ENCODE assay signal across 14 mouse cellular contexts in the genomic region with DNA sequence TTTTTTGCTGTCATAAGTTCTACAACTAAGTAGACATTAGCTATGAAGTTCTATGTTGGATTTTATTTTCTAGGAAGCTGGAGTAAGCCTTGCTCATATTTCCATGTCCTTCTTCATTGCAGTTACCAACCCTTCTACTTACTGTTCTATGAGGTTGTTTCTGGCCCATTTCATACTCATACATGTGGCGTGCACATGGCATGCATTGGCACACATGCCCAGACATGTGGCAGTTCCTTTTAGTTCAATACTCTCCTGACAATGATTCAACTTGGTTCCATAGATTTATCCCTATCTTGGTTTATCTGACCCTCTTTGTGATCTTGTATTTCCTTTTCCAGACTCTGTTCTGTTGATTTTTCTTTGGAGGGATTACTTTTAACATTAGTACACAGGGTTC.
"Had no signal": no experiment of that assay in that cellular context is flagged by ENCODE, and none has a peak within 500 bp of the region (broad histone marks: within the 10 kb centered on the region; RNA-seq: fewer than 3 reads in every experiment).

No protein-coding gene starts in this region.

- H3K36me3 ChIP-seq: intestine, embryonic 15.5 days; liver, embryonic 15.5 days; midbrain, embryonic 13.5 days; neural tube, embryonic 12.5 days had no signal

- H3K4me2 ChIP-seq: intestine, embryonic 15.5 days; liver, embryonic 11.5 days; liver, embryonic 15.5 days; midbrain, embryonic 13.5 days; neural tube, embryonic 12.5 days had no signal

- H3K27ac ChIP-seq: intestine, embryonic 15.5 days; layer of hippocampus, adult 2 months; liver, embryonic 15.5 days; midbrain, embryonic 13.5 days; neural tube, embryonic 12.5 days had no signal

- ATAC-seq: intestine, embryonic 15.5 days; midbrain, embryonic 13.5 days had no signal

- H3K9me3 ChIP-seq: intestine, embryonic 15.5 days; liver, embryonic 15.5 days; midbrain, embryonic 13.5 days; neural tube, embryonic 12.5 days had no signal

- DNase-seq: kidney, postnatal 10 days; kidney, postnatal 4 days; left cerebral cortex, postnatal 4 days; lung, adult 2 months; right cerebral cortex, postnatal 4 days; spleen, adult 18-20 months; thymus, adult 2 months; thymus, postnatal 25 days had no signal

- H3K27me3 ChIP-seq: intestine, embryonic 15.5 days; liver, embryonic 15.5 days; midbrain, embryonic 13.5 days; neural tube, embryonic 12.5 days had no signal

- H3K9ac ChIP-seq: intestine, embryonic 15.5 days; liver, embryonic 15.5 days; midbrain, embryonic 13.5 days; neural tube, embryonic 12.5 days had no signal

- H3K4me3 ChIP-seq: intestine, embryonic 15.5 days; layer of hippocampus, adult 2 months; liver, embryonic 15.5 days; midbrain, embryonic 13.5 days; neural tube, embryonic 12.5 days had no signal

- H3K4me1 ChIP-seq: intestine, embryonic 15.5 days; liver, embryonic 15.5 days; midbrain, embryonic 13.5 days; neural tube, embryonic 12.5 days had no signal
